Mouse (Mus musculus) frontal cortex, postnatal 25 days (tissue): ENCODE results near the gene 9130230L23Rik.

Experiments used
- DNase-seq, 2 experiments: peaks; one replicate each; pipeline ENCODE4 v3.0.0; 2022; ENCODE audit warnings: low spot score in 2 of 2

Gene 9130230L23Rik

DNA sequence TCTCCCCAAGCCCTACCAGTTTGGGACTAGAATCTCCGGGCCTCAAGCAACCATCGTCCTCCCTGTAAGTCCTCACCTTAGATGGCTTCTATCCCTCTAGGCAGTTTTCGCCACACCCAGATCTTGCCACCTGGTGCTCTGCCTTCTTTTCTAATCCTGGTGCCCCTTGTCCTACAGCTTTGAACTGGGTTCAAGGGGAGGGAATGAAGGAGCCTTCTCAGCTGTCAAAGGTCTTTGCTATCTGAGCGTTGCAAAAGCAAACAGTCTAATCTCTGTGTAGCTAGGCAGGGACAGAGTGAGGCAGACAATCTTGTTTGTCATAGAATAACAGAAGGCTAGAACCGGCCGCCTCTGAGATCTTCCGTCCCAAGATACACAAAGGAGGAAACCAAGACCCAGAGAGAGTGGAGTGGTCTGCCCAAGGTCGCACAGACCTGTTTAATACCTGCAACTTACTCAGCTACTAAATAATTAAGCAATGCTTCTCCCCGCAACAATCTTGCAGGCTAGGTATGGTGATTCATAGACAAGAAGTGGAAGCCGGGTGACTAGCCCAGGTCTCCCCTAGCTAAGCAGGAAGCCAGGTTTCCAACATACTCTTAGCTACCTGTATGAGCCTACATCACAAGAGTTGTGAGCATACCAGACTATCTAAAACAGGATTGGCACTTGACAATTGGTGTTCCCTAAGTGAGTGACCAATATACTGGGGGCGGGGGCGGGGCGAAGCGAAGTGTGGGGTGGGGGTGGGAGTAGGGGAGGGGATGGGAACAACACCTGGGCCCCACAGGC is at the start of gene 9130230L23Rik:
TSS of gene 9130230L23Rik (minus strand) at position 152 of the 792 bp plus-strand sequence.
- no peak for DNase-seq

DNA sequence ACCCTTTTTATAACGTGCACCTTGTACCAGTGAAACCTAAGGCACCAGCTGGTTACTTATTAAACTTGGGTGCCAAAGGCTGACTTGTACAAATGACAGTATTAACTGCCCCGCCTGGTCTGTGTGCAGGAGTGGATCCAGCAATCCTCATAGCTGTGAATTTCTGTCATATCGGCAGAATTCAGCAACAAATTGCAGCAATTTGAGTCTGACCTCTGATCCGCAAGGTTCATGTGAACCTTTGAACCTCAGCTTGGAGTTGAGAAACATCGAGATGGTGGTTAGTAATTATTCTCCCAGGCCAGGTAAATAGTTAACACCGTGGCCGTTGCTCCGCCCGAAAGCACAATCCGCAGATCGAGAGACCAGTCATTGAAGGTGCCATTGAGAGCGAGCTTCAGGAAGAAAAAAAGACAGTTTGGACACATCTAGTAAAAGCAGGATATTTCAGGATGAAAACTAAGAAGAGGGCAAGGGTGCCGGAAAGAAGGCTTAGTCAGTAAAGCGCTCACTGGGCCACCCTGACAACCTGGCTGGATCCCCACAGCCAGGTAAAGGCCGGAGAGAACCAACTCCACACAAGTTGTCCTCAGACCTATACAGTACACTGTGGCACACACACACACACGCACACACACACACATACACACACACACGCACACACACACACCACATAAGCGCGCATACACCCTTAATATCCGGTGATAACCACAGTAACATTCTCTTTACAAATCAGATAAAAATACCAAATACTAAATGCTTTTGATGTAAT is 48.9 kb upstream of the 9130230L23Rik start:
- no peak for DNase-seq

DNA sequence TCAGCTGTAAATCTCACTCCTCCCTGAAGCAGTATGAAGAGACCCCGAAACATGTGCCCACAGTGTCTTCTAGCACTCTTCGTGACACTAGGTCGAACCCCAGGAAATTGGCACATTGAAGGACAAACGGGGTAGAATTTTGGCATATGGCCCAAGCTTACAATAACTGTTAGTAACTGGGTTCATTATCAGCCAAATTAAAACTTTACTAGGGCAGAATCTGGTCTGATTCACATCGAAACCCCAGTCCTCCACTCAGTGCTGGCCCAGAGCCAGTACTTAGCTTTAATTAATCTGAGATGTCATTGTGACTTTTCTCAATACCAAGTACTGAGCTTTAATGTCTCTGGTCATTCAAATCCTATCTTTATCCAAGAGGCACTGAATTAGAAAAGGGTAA is 46.8 kb upstream of the 9130230L23Rik start:
- no peak for DNase-seq

DNA sequence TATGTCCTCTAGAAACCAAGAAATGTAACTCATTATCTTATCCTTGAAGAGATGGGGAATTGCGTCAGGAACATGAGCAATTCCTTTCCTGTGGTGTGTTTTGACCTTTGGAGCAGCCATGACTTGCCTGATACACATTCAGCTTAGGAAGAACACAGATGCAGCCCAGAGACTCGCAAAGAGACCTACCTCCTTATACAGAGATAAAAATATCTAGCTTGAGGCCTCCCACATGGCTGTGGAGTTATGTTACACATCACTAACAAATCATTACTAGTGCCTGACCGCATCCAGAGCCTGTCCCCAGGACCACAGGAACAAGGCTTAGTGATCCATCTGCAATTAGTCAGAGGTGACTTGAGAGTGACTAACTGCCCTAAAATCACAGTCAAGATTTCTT is 42.3 kb upstream of the 9130230L23Rik start:
- no peak for DNase-seq

DNA sequence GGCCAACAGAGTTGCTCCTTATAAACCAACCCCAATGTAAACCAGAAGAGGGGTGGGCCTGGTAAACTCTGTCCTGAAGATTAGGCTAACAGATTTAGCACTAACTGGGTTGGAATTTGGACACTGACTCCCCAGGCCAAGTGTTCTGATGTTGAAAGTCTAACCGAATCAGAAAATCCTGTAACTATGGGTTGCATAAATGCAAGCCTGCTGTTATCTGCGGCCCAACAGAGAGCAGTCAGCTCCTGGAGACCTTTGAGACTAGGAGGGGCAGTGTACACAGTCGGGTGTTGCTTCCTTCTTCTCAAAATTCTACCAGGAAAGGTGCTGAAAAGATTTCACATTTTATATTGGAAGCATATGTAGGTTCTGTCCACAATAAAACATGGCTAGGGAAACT is 39.8 kb upstream of the 9130230L23Rik start:
- DNase-seq, result no peak

- DNase-seq, result no peak
These were observed 38.7 kb upstream of the 9130230L23Rik start for GRCm38 (mm10) chr5:66042651-66043340.

DNA sequence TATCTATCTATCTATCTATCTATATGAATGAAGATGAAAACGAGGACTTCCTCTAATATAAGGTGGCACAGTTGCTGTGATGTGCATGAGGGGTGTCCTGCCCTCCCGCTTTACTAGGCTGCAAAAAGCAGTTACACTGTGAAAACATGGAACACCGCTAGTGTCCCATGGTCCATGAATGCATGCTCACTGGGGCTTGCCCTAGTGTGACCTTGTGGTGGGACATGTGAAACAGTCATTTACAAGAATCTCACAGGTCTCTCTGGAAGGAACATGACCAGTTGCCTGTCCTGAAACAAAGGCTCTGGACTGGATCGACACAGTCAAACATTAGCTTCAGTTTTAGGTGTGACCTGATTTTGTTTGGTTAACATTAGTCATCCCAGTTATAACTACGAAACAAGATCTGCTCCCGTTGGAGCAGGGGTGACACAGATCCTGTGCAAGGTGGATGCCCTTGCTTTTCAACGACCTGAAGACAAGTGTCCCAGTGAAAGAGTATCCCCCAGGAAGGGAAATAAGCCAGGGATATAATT is 36.7 kb upstream of the 9130230L23Rik start:
- DNase-seq, result no peak

- no peak for DNase-seq
These were observed 35.7 kb upstream of the 9130230L23Rik start for GRCm38 (mm10) chr5:66039813-66040212.

- DNase-seq, result no peak
These were observed 33.0 kb upstream of the 9130230L23Rik start for GRCm38 (mm10) chr5:66037066-66037465.

DNA sequence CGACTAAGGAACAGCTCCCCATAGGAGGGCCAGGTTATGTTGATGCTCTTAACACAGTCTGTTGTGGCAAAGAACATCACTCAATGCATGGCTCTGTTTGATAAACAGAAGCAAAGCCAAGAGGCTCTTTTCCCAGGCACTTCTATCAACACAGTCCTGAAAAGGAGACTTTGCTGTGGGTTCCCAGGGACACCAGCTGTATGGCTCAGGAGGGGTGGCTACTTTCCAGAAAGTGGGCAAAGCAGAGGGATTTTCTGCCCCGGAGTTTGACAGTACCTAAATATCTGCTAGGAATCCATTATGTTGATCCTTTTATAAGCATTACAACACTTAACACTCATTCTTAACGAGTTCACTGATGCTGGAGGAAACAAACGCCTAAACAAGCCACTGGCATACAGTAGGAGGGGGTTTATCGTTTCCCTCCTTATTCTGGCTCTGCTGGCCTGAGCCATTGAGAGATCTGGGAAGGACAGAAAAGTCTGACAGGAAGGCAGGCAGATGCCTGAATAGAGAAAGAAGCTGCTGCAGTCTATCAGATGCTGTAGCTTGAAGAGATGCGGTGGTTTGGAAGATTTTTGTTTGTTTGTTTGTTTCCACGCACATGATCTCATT is 32.5 kb upstream of the 9130230L23Rik start:
- no peak for DNase-seq

DNA sequence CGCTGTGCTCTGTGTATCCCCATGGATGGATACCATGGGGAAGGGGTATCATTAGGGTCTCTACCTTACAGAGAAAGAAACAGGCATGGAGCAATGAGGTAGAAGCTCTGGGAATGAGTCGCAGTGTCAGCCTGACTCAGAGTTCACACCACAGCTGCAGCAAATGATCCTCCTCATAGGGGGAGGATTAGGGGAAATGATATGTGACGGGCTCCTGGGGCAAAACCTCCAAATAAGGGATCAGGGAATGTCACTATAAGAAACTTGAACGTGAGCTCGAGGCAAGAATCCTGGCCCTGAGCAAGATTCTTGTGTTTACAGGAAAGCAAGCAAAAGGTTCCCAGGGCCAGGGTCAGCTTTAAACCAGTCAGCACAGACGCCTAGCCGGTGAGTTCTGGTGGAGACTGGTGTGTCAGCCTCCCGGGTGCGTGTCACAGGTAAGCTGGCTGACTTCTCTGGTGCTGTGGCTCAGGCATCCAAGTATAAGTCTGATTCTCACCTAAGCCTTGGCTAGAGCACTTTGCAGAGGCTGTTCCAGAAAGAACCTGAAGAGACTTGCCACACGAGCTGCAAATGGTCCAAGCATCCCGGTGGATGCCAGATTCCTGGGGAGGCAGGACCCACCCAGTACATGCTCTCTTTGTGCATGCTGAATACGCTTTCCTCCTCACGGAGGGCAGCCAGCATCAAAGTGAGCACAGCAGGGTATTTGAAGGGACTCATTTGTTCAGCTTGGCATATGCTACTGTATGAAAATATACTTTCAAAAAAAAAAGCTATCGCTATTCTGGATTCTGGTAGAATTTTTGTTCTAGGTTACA is 30.5 kb upstream of the 9130230L23Rik start:
- no peak for DNase-seq

DNA sequence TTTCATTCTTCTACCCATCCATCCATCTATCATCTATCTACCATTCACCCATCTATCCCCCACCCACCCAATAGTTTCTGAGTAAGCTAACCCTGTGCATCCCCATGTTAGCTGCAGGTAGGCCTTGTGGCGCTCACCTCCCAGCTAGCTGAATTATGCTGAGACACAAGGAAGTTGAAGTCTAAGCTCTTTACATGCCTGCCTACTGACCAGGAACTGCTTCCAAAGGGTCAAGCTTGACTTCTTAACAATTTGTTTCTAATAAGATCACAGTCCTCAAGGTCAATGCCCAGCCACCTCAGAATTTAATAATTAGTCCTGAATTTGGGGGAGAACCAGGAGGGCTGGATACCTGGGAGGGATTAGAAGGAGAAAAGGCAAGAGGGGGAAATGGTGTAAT is 28.7 kb upstream of the 9130230L23Rik start:
- DNase-seq, result no peak

GRCm38 (mm10) chr5:66031699-66032098 is 27.6 kb upstream of the 9130230L23Rik start:
- DNase-seq, result no peak

GRCm38 (mm10) chr5:66028232-66028631 is 24.1 kb upstream of the 9130230L23Rik start:
- no peak for DNase-seq

- no peak for DNase-seq
These were observed 23.1 kb upstream of the 9130230L23Rik start for GRCm38 (mm10) chr5:66027206-66027605.

GRCm38 (mm10) chr5:66026796-66027195 is 22.7 kb upstream of the 9130230L23Rik start:
- no peak for DNase-seq

GRCm38 (mm10) chr5:66015449-66015961 is 11.4 kb upstream of the 9130230L23Rik start:
- no peak for DNase-seq

- DNase-seq, result no peak
These were observed 10.4 kb upstream of the 9130230L23Rik start for GRCm38 (mm10) chr5:66014437-66014836.

DNA sequence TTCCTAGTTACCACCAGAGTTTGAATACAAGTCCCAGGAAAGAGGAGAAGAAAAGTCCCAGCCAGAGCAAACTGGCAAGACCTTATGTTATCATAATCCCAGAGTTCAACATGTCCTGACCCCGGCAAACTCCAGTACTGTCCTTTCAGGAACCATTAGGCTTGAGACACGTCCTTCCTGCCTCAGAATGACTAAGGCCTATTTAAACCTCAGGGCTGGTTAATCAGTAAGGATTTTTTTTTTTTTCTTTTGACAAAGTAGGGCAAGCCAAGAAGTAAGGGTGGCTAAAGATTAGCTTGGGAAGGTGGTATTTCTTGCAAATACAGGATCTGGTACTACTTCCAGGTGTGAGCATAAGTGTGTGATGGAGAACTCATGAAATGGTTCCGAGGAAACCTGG is 9.9 kb upstream of the 9130230L23Rik start:
- DNase-seq, result no peak

- DNase-seq, result no peak
These were observed 4.3 kb upstream of the 9130230L23Rik start for GRCm38 (mm10) chr5:66008245-66008967.
